Mouse (Mus musculus) liver, embryonic 14.5 days (tissue): ENCODE data around the gene H2-Oa. TPM values are rescaled to one million over a fixed set of nuclear protein-coding genes. Genes with fewer than 3 reads are reported as not detected.

Source experiments
- ATAC-seq: fragments of 200-750 bp; cut with Nextera tagmentation; 2 replicates; pipeline ENCODE4 v1.8.0; 2017; ENCODE audit warnings: moderate number of reproducible peaks, mild to moderate bottlenecking, moderate library complexity; ENCODE audit not compliant: insufficient read depth
- DNase-seq, 3 experiments: peaks; one replicate each; pipeline ENCODE4 v3.0.0-alpha.2; 2012 to 2013; ENCODE audit warnings: low read depth in 3 of 3, low spot score in 3 of 3
- H3K27ac ChIP-seq: fragments of 300-500 bp; sonication (generic); 2 replicates; pipeline ENCODE4 v1.5.1; 2014; ENCODE audit warnings: moderate library complexity, mild to moderate bottlenecking, control low read depth, inconsistent platforms
- H3K27me3 ChIP-seq: fragments of 300-500 bp; sonication (generic); 2 replicates; pipeline ENCODE4 v1.6.1; 2014; ENCODE audit warnings: mild to moderate bottlenecking, low read length, moderate library complexity; ENCODE audit not compliant: control insufficient read depth, insufficient read depth
- H3K36me3 ChIP-seq: fragments of 300-500 bp; sonication (generic); replicated peaks from 2 replicates; pipeline ENCODE4 v1.6.1; 2014; ENCODE audit warnings: low read depth; ENCODE audit not compliant: control insufficient read depth, insufficient read depth
- H3K4me1 ChIP-seq, 2 experiments: fragments of 200-500 bp in 1 of 2; fragments of 300-500 bp in 1 of 2; sonication (generic) in 1 of 2; replicated peaks; 2 replicates each; pipeline ENCODE4 v1.6.1; 2012 to 2014; ENCODE audit warnings: antibody characterized with exemption in 1 of 2, inconsistent platforms in 1 of 2, low read length in 1 of 2; ENCODE audit not compliant: control insufficient read depth in 2 of 2, insufficient read depth in 2 of 2
- H3K4me2 ChIP-seq: fragments of 300-500 bp; sonication (generic); 2 replicates; pipeline ENCODE4 v1.6.1; 2014; ENCODE audit warnings: low read depth, mild to moderate bottlenecking, control low read depth, moderate library complexity
- H3K4me3 ChIP-seq, 2 experiments: fragments of 200-500 bp in 1 of 2; fragments of 300-500 bp in 1 of 2; sonication (generic) in 1 of 2; 2 replicates each; pipeline ENCODE4 v1.5.1; 2012 to 2014; ENCODE audit warnings: low read depth in 2 of 2, low read length in 2 of 2, mild to moderate bottlenecking in 2 of 2, control low read depth in 1 of 2, inconsistent platforms in 1 of 2, moderate library complexity in 1 of 2; ENCODE audit not compliant: insufficient read depth in 1 of 2
- H3K9ac ChIP-seq: fragments of 300-500 bp; sonication (generic); replicated peaks from 2 replicates; pipeline ENCODE4 v1.6.1; 2014; ENCODE audit warnings: mild to moderate bottlenecking, control low read depth, moderate library complexity
- H3K9me3 ChIP-seq: fragments of 300-500 bp; sonication (generic); 2 replicates; pipeline ENCODE4 v1.6.1; 2016; ENCODE audit warnings: low read length, mixed read lengths; ENCODE audit not compliant: control insufficient read depth
- CTCF ChIP-seq: IDR thresholded peaks from 2 replicates; pipeline ENCODE4 v1.5.1; 2016; ENCODE audit warnings: antibody characterized with exemption, low read depth, control low read depth
- EP300 ChIP-seq: IDR thresholded peaks from 2 replicates; pipeline ENCODE4 v1.6.1; 2016; ENCODE audit warnings: antibody characterized with exemption, low read depth
- WGBS: fragments of 180-500 bp; shearing (Covaris S2); extraction: QIAGEN DNeasy Blood & Tissue Kit; methylation state at CpG from one replicate; pipeline ENCODE4 v1.1.7; 2014; ENCODE audit not compliant: insufficient replicate concordance; 5-methylcytosine and 5-hydroxymethylcytosine counted together
- polyA plus RNA-seq, 2 experiments: library from polyadenylated mRNA; depleted of rRNA in 1 of 2; stranded (reverse) in 1 of 2; unstranded in 1 of 2; fragments of >200 nt; fragmentation: Nextera tagmentation in 1 of 2; extraction: Ambion mirVana in 1 of 2; gene quantifications; 2 replicates each; pipeline versions ENCODE4 v1.2.1 to v1.2.3; 2012 to 2014

Gene H2-Oa
- 0.45 and 0.51 TPM in 2 replicates for polyA plus RNA-seq (2012; rRNA removed)
- polyA plus RNA-seq (2014; fragmentation: Nextera tagmentation; extraction: Ambion mirVana): 0.29 and 0.51 TPM in 2 replicates

GRCm38 (mm10) chr17:34092197-34092875, at the start of gene H2-Oa:
TSS of gene H2-Oa (plus strand) at chr17:34092340.
- no peak for ATAC-seq
- no peak within 1 kb of the TSS for H3K9ac ChIP-seq
- H3K9me3 ChIP-seq: no peaks in the 10 kb centered on the region
- no peak within 1 kb of the TSS for H3K27ac ChIP-seq
- no peak for DNase-seq
- no peak within 1 kb of the TSS for H3K4me3 ChIP-seq
- TF ChIP-seq EP300 (no peak), CTCF (no peak)
- H3K36me3 ChIP-seq: no peaks in the 10 kb centered on the region
- no peaks in the 10 kb centered on the region for H3K27me3 ChIP-seq
- no peaks in the 10 kb centered on the region; a peak in 1 of 4 replicates for H3K4me1 ChIP-seq
- no peak within 1 kb of the TSS for H3K4me2 ChIP-seq
- 14% methylated on average over 11 of the region's 11 CpGs for WGBS

- H3K27ac ChIP-seq: no peak overlapping the region
- H3K4me3 ChIP-seq: no peak overlapping the region
- no peaks in the 10 kb centered on the region for H3K27me3 ChIP-seq
- TF ChIP-seq CTCF (no peak), EP300 (no peak)
- H3K9ac ChIP-seq: no peak overlapping the region
- no peak for ATAC-seq
- no peaks in the 10 kb centered on the region for H3K36me3 ChIP-seq
- no peak overlapping the region for H3K4me2 ChIP-seq
- no peak for DNase-seq
- H3K9me3 ChIP-seq: no peaks in the 10 kb centered on the region
- WGBS: 65% methylated on average over 14 of the region's 14 CpGs
- H3K4me1 ChIP-seq: no peaks in the 10 kb centered on the region
Measured at GRCm38 (mm10) chr17:34045941-34046340, 46.2 kb upstream of the H2-Oa start.

DNA sequence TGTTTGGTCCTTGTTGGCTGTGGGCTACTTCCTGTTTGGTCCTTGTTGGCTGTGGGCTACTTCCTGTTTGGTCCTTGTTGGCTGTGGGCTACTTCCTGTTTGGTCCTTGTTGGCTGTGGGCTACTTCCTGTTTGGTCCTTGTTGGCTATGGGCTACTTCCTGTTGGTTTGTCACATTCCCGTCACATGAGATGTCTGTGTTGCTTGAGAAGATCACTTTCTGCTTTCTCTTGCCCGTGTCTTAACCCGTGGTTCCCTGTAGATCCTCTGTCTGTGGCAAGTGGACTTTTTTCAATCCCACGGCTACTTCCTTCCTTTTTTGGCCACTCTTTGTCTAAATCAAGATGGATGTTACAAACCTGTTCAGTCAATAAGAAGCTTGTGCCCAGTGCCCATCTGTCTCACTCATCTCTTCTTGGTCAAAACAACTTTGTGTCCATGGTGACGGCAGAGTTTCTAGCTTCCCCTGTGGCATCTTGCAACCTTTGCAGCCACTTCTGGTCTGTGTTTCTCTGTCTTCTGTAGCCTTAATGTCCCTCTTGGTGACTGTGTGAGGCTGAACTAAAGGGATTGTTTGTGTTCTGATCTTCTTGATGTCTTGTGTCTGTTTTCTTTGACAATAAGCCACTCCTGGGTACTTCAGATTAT, 44.6 kb upstream of the H2-Oa start:
- Histone ChIP-seq H3K4me3 (no peak overlapping the region), H3K27me3 (no peaks in the 10 kb centered on the region), H3K4me2 (no peak overlapping the region), H3K27ac (no peak overlapping the region), H3K36me3 (no peaks in the 10 kb centered on the region), H3K4me1 (no peaks in the 10 kb centered on the region), H3K9me3 (no peaks in the 10 kb centered on the region), H3K9ac (no peak overlapping the region)
- 44% methylated on average over 5 of the region's 5 CpGs for WGBS
- TF ChIP-seq CTCF (no peak), EP300 (no peak)
- no peak for ATAC-seq
- DNase-seq: no peak

DNA sequence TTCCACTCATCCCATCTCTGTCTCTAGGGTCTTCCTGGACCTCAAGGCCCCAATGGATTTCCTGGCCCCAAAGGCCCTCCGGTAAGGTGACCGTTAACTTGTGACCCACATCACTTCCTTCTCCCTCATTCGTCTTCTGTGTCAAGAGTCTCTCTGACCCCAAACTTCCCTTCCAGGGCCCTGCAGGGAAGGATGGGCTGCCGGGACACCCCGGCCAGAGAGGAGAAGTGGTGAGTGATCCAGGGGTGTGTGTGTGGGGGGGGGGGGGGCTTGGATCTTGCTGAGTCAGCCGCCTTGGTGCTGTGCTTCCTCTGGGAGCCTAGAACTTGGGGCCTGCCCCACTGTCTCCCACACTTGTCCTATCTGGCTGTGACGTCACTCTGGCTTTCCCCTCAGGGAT, 34.9 kb upstream of the H2-Oa start:
- Histone ChIP-seq H3K9ac (no peak overlapping the region), H3K9me3 (no peaks in the 10 kb centered on the region), H3K36me3 (no peaks in the 10 kb centered on the region), H3K4me2 (no peak overlapping the region), H3K27me3 (no peaks in the 10 kb centered on the region), H3K4me3 (no peak overlapping the region), H3K4me1 (no peaks in the 10 kb centered on the region), H3K27ac (no peak overlapping the region)
- TF ChIP-seq EP300 (no peak), CTCF (no peak)
- WGBS: 19% methylated on average over 6 of the region's 7 CpGs
- ATAC-seq (no peak), DNase-seq (no peak)

DNA sequence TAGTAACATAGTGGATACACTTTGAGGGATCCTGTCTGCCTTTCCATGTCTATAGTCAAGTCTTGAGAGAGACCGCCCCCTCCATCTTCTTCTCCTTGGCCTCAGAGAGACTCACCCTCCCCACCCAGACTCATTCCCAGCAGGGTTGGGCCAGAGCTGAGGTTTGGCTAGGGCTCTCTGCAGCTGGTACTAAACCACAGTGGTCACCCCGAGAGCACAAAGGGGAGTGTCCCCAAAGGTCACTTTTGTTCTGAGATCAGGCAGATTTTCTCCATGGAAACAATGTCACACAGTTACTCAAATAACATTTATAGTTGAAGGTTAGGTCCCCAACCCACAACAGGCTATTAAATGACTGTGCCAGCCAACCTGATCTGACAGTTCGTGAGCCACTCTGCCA, 23.3 kb upstream of the H2-Oa start:
- H3K9ac ChIP-seq: no peak overlapping the region
- H3K36me3 ChIP-seq: no peaks in the 10 kb centered on the region
- H3K4me1 ChIP-seq: no peaks in the 10 kb centered on the region
- no peaks in the 10 kb centered on the region for H3K9me3 ChIP-seq
- H3K27me3 ChIP-seq: no peaks in the 10 kb centered on the region
- no peak overlapping the region for H3K4me3 ChIP-seq
- no peak overlapping the region for H3K4me2 ChIP-seq
- H3K27ac ChIP-seq: no peak overlapping the region
- no peak for TF ChIP-seq EP300
- TF ChIP-seq CTCF: no peak
- 48% methylated on average over 3 of the region's 3 CpGs for WGBS
- ATAC-seq (no peak), DNase-seq (no peak)
